In the genomic region with DNA sequence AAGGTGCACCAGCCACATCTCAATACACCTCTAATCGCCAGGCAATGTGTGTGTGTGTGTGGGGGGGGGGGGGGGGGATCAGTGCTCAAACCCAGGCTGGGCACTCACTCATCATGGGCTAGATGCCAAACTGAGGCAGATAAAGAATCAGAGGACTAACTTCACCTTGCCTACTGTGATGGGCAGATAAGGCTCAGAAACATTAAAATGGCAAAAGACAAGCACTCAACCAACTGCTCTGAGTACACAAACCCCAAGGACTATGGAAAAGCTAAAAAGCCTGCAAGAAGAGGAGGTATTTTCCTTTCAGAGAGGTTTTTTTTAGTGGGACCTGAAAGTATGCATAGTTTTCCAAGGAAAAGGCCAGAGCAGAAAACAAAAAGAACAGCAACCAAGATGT, we compare ENCODE assay signal across 8 mouse cellular contexts. TPM values are rescaled to one million over a fixed set of nuclear protein-coding genes. Genes with fewer than 3 reads are reported as not detected.
DNase-seq lines count a peak whose midpoint lies in the region; ATAC-seq and TF ChIP-seq lines count a peak whose summit lies in the region.

No protein-coding gene starts in this region.

- peak overlapping the region; percentile 94; the same call in 1 of the 2 replicates for H3K9ac ChIP-seq in embryonic facial prominence, embryonic 11.5 days (replicated peaks; ENCODE audit: low read length)
- H3K9ac ChIP-seq in hindbrain, embryonic 16.5 days (ENCODE audit: low read depth, low read length) = peak overlapping the region; percentile 97
- peak overlapping the region; percentile 98 for H3K9ac ChIP-seq in midbrain, embryonic 16.5 days (ENCODE audit: low read depth, low read length)

- H3K4me1 ChIP-seq in embryonic facial prominence, embryonic 11.5 days (ENCODE audit: control insufficient read depth, insufficient read depth, low read length) = no peaks in the 10 kb centered on the region
- peaks cover 24% of the 10 kb centered on the region for H3K4me1 ChIP-seq in hindbrain, embryonic 16.5 days (ENCODE audit: control insufficient read depth, insufficient read depth, low read depth, low read length)
- peaks cover 29% of the 10 kb centered on the region for H3K4me1 ChIP-seq in midbrain, embryonic 16.5 days (ENCODE audit: control insufficient read depth, insufficient read depth, low read length)

- no peak for ATAC-seq in embryonic facial prominence, embryonic 11.5 days (replicated peaks; ENCODE audit: insufficient number of reproducible peaks, low FRiP score, low TSS enrichment, low read depth)
- no peak for ATAC-seq in hindbrain, embryonic 16.5 days
- ATAC-seq in midbrain, embryonic 16.5 days = no peak

- no peak for TF ChIP-seq CTCF in layer of hippocampus, adult 2 months (conservative IDR thresholded peaks at IDR 0.05)

- H3K9me3 ChIP-seq in embryonic facial prominence, embryonic 11.5 days (replicated peaks; ENCODE audit: control insufficient read depth, low read length) = no peaks in the 10 kb centered on the region
- no peaks in the 10 kb centered on the region for H3K9me3 ChIP-seq in hindbrain, embryonic 16.5 days (ENCODE audit: control insufficient read depth, low read length)
- no peaks in the 10 kb centered on the region for H3K9me3 ChIP-seq in midbrain, embryonic 16.5 days (replicated peaks; ENCODE audit: control insufficient read depth, low read length, poor library complexity, severe bottlenecking)

- peak overlapping the region; percentile 85 for H3K4me2 ChIP-seq in embryonic facial prominence, embryonic 11.5 days (ENCODE audit: low read depth, low read length)
- peak overlapping the region; percentile 65 for H3K4me2 ChIP-seq in hindbrain, embryonic 16.5 days (ENCODE audit: low read length)
- peak overlapping the region; percentile 87 for H3K4me2 ChIP-seq in midbrain, embryonic 16.5 days (ENCODE audit: low read length)

- WGBS in embryonic facial prominence, embryonic 11.5 days = 31% methylated on average over 1 of the region's 1 CpGs
- 25% methylated on average over 1 of the region's 1 CpGs for WGBS in hindbrain, embryonic 16.5 days
- 0% methylated on average over 1 of the region's 1 CpGs for WGBS in midbrain, embryonic 16.5 days

- H3K36me3 ChIP-seq in embryonic facial prominence, embryonic 11.5 days (replicated peaks; ENCODE audit: control insufficient read depth, insufficient read depth, low read depth, low read length) = no peaks in the 10 kb centered on the region
- no peaks in the 10 kb centered on the region for H3K36me3 ChIP-seq in hindbrain, embryonic 16.5 days (ENCODE audit: control insufficient read depth, insufficient read depth, low read length)
- no peaks in the 10 kb centered on the region for H3K36me3 ChIP-seq in midbrain, embryonic 16.5 days (ENCODE audit: control insufficient read depth, insufficient read depth, low read length)

- H3K4me3 ChIP-seq in layer of hippocampus, adult 2 months = peak overlapping the region; percentile 91
- H3K4me3 ChIP-seq in embryonic facial prominence, embryonic 11.5 days (ENCODE audit: low read depth, low read length) = peak overlapping the region; percentile 95
- peak overlapping the region; percentile 92 for H3K4me3 ChIP-seq in hindbrain, embryonic 16.5 days (ENCODE audit: low read length)
- peak overlapping the region; percentile 94 for H3K4me3 ChIP-seq in midbrain, embryonic 16.5 days (ENCODE audit: low read depth, low read length)

- H3K27ac ChIP-seq in layer of hippocampus, adult 2 months = peak overlapping the region; percentile 93
- H3K27ac ChIP-seq in embryonic facial prominence, embryonic 11.5 days (replicated peaks; ENCODE audit: low read depth, low read length) = no peak overlapping the region
- H3K27ac ChIP-seq in hindbrain, embryonic 16.5 days (ENCODE audit: low read depth, low read length) = no peak overlapping the region
- no peak overlapping the region for H3K27ac ChIP-seq in midbrain, embryonic 16.5 days (ENCODE audit: low read length)

- H3K27me3 ChIP-seq in embryonic facial prominence, embryonic 11.5 days (ENCODE audit: control insufficient read depth, insufficient read depth, low read length) = no peaks in the 10 kb centered on the region
- no peaks in the 10 kb centered on the region for H3K27me3 ChIP-seq in hindbrain, embryonic 16.5 days (replicated peaks; ENCODE audit: control insufficient read depth, insufficient read depth, low read length)
- H3K27me3 ChIP-seq in midbrain, embryonic 16.5 days (ENCODE audit: control insufficient read depth, insufficient read depth, low read depth, low read length) = no peaks in the 10 kb centered on the region

- DNase-seq in layer of hippocampus, adult 2 months (ENCODE audit: low spot score in 2 of 2) = no peak
- DNase-seq in layer of hippocampus, postnatal 25 days (ENCODE audit: extremely low spot score in 1 of 2, low spot score in 1 of 2) = no peak
- no peak for DNase-seq in embryonic facial prominence, embryonic 11.5 days (ENCODE audit: low spot score)
- no peak for DNase-seq in frontal cortex, postnatal 10 days (ENCODE audit: low spot score in 2 of 2)
- DNase-seq in thymus, postnatal 36 days = no peak
- no peak for DNase-seq in gastrocnemius, postnatal 4 days (ENCODE audit: low spot score in 2 of 2)

RNA-seq across cellular contexts. Expression of a gene that starts 1.4 kb away (rescaled TPM):
- total RNA-seq in layer of hippocampus, adult 2 months (2021) = 10 to 100 TPM; 91.1 to 92.3 TPM
- total RNA-seq in layer of hippocampus, postnatal 25 days (2021) = 10 to 100 TPM; 90.6 to 96.2 TPM
- polyA plus RNA-seq in embryonic facial prominence, embryonic 11.5 days (2014; fragmentation: Nextera tagmentation; extraction: Ambion mirVana) = 60.8 and 61.0 TPM in 2 replicates
- 44.4 and 54.4 TPM in 2 replicates for polyA plus RNA-seq in hindbrain, embryonic 16.5 days (2015; fragmentation: Nextera tagmentation; extraction: Ambion mirVana)
- 49.7 and 51.0 TPM in 2 replicates for polyA plus RNA-seq in midbrain, embryonic 16.5 days (2015; fragmentation: Nextera tagmentation; extraction: Ambion mirVana)
- total RNA-seq in gastrocnemius, postnatal 4 days (2021) = 10 to 100 TPM; 53.7 to 58.6 TPM
